Mouse (Mus musculus): ENCODE data around the gene Col4a3. TPM values are rescaled to one million over a fixed set of nuclear protein-coding genes. Genes with fewer than 3 reads are reported as not detected.
A peak's percentile ranks its signal among the peaks of the same experiment; 100 is the strongest.

Gene Col4a3
- total RNA-seq, 2 experiments from 2014 or later = 0.67 to 1.2 TPM

DNA sequence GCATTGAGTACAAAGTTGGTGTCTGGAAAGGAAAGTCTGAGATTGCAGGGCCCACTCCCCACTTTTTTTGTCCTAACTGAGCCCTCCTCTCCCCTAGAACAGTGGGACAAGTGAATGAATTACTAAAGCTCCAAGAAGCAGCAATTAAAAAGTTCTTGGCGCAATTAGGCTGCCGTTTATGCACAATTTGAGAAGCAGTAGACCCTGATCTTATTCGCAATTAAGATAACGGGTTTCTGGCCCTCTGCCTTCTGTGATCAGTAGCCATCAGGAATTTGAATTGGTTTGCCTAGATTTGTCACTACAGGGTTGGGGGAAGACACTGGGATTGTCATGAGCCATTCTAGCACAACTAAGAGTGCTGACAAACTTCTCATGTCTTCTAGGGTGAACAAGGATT lies 64.1 kb downstream of the Col4a3 start:
- intact Hi-C loops (cut with DNase I) = no loop called here
- no peak for TF ChIP-seq CTCF (IDR thresholded peaks at IDR 0.05)

GRCm38 (mm10) chr1:82654046-82654445 lies 67.3 kb downstream of the Col4a3 start:
- H3K27ac ChIP-seq = no peak overlapping the region
- H3K4me3 ChIP-seq = no peak overlapping the region
- DNase-seq = no peak
- no peak for TF ChIP-seq CTCF (IDR thresholded peaks at IDR 0.05)
- intact Hi-C loops (cut with DNase I) = no loop called here

More for the DNA sequence above, 64.1 kb downstream of the Col4a3 start:
- no peak overlapping the region for H3K27ac ChIP-seq
- no peak overlapping the region for H3K4me3 ChIP-seq
- DNase-seq = no peak

GRCm38 (mm10) chr1:82656452-82656851 lies 69.7 kb downstream of the Col4a3 start:
- no peak overlapping the region for H3K4me3 ChIP-seq
- no peak for DNase-seq
- intact Hi-C loops (cut with DNase I) = no loop called here
- no peak overlapping the region for H3K27ac ChIP-seq
- no peak for TF ChIP-seq CTCF (IDR thresholded peaks at IDR 0.05)

GRCm38 (mm10) chr1:82662269-82662668 lies 75.5 kb downstream of the Col4a3 start:
- intact Hi-C loops (cut with DNase I) = no loop called here
- DNase-seq = no peak
- TF ChIP-seq CTCF (IDR thresholded peaks at IDR 0.05) = no peak
- H3K27ac ChIP-seq = no peak overlapping the region
- no peak overlapping the region for H3K4me3 ChIP-seq

DNA sequence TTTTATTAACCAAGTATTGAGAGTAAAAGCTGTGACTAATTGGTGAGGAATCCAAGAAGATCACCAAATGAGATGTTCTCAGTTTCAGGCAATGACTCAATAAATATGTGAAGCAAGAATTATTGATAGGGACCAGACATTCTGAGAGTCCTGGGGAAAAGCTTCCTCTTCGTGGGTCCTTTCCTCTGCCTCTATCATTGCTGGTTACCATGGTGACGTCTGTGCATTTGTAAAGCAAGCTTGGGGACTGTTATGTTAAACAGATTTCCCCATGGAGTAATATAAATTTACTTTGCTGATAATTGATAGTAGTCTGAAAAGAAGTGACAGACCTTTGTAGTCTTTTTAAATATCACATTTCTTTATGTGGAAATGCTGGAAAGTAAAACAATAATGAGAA lies 76.8 kb downstream of the Col4a3 start:
- H3K4me3 ChIP-seq = no peak overlapping the region
- no peak for TF ChIP-seq CTCF (IDR thresholded peaks at IDR 0.05)
- H3K27ac ChIP-seq = no peak overlapping the region
- intact Hi-C loops (cut with DNase I) = no loop called here
- DNase-seq = no peak

DNA sequence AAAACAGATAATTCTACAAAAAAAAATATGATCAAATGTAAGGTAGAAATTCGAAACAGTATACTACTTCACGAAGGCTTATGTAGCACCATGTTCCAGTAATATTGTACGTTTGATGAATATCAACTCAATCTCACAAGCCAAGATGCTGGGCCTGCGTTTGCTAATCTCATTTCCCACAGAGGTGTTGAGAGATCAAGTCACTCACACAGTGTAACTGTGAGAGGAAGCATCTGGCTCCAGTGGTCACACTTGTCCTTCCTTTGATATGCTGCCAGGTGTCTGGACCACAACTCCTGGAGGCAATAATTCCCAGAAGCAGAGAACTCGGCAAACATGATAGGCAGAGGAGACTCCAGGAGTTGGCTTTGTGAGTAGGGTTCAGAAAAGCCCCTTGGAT lies 99.6 kb downstream of the Col4a3 start:
- TF ChIP-seq CTCF (IDR thresholded peaks at IDR 0.05) = no peak
- DNase-seq = no peak
- H3K27ac ChIP-seq = no peak overlapping the region
- H3K4me3 ChIP-seq = no peak overlapping the region
- intact Hi-C loops (cut with DNase I) = no loop called here

DNA sequence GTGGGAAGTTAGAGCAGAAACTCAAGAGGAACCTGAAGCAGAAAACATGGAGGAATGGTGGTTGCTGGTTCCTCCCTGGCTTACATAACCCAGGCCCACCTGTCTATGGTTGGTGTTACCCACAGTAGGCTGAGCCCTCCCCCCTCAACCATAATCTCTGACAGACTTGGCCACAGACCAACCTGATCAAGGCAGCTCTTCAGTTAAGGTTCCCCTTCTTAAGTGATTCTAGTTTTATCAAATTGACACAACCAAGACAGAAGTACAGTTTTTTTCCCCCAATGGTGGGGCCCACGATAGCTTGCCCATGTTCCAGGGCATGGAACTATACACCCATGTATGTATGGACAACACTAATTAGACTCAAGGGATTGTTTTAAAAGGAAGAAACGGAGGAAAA lies 100.1 kb downstream of the Col4a3 start:
- intact Hi-C loops (cut with DNase I) = no loop called here
- H3K27ac ChIP-seq = no peak overlapping the region
- no peak for DNase-seq
- TF ChIP-seq CTCF (IDR thresholded peaks at IDR 0.05) = no peak
- no peak overlapping the region for H3K4me3 ChIP-seq

DNA sequence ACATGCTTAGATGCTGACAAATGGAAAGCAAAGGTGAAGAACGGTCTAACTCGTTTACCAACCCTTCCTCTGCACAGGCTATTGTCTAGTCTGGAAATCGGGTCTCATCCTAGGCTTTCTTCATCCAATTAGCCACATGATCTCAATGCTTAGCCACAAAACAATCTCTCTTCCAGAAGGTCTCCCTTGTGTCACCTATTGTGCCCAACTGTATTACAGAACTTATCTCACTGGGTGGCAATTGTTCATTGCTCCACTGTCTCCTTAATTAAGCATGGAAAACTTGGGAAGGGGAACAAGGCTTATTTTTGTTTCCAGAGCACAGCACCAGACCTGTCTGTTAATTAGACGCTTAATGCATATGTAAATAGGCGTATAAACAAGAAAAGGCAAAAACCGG lies 101.2 kb downstream of the Col4a3 start:
- DNase-seq = no peak
- intact Hi-C loops (cut with DNase I) = no loop called here
- no peak overlapping the region for H3K4me3 ChIP-seq
- no peak overlapping the region for H3K27ac ChIP-seq
- TF ChIP-seq CTCF (IDR thresholded peaks at IDR 0.05) = no peak

DNA sequence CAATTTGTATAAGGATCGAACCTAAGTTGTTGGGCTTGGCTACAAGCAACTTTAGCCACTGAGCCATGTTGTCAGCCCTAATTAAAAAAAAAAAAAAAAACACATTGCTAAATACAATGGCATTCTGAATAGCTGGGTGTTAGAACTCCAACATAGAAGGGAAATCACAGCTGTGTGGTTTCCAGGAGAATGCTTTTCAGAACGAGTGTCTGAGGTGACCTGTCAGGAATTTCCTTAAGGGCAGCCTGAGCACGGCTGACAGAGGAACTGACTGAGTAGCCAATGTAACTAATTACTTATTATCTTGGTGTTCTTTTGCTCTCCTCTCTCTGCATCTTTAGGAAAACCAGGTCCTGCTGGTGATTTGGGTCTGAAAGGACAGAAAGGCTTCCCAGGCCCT lies 109.2 kb downstream of the Col4a3 start:
- no peak for TF ChIP-seq CTCF (IDR thresholded peaks at IDR 0.05)
- no peak overlapping the region for H3K4me3 ChIP-seq
- intact Hi-C loops (cut with DNase I) = no loop called here
- no peak for DNase-seq
- no peak overlapping the region for H3K27ac ChIP-seq

DNA sequence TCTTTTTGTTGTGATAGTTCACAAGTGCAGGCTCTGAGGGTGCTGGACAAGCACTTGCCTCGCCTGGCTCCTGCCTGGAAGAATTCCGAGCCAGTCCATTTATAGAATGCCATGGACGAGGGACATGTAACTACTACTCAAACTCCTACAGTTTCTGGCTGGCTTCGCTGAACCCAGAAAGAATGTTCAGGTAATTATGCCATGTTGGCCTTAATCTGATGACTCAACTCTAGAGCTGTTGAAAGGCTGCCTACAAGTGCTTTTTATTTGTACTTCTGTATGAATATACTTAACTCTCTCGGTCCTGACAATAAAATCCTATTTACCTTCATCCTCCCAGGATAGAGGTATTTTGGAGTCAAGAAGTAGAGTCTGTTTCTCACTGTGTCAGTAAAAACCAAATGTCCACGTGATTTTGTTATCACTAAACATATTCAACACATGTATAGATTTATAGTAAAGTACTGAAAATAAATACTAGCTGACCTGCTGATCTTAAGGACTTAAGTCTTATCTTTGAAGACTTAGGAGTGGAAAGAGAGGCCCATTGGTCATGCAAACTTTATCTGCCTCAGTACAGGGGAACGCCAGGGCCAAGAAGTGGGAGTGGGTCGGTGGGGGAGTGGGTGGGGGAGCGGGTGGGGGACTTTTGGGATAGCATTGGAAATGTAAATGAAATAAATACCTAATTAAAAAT lies 131.2 kb downstream of the Col4a3 start:
- no peak for DNase-seq
- TF ChIP-seq CTCF (IDR thresholded peaks at IDR 0.05) = no peak
- Histone ChIP-seq H3K27ac (no peak overlapping the region), H3K4me3 (no peak overlapping the region)
- intact Hi-C loops (cut with DNase I) = no loop called here

DNA sequence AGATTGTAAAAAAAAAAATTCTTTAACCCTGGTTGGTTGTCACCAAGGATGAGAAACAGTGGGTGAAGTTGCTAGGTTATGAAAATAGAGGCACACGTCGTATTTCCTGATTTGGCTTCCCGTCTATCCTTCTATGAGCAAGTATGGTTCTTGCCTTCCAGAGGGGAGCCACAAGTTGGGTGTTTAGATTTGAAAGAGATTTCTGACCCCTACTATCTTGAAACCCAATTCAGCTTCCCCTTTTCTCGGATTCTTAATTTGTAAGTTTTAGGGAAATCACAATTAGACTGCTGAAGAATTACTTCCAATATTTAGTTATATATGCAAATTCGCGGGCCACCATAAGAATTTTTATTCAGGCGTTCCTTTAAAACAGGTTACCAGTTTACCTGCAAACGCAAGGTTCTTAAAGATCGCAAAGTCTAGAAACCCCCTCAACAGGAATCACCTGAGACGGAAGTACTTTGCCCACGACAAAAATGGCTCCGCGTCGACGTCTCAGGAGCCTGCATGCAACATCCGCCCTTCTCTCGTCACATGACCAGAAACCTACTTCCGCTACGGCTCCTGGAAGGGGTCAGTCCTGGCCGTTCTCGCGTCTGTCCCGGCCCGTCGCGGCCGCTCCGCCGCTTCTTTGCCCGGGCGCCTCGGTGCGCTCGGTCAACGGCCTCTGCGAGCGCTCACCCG lies 137.8 kb downstream of the Col4a3 start, which contains the start of gene Mff:
Mff (plus strand) TSS at position 552 of the 687 bp plus-strand sequence.
- peak within 1 kb of the TSS; percentile 96 for H3K27ac ChIP-seq
- no peak for TF ChIP-seq CTCF (IDR thresholded peaks at IDR 0.05)
- peak within 1 kb of the TSS; percentile 89 for H3K4me3 ChIP-seq
- intact Hi-C loops (cut with DNase I) = no loop called here
- DNase-seq = peak; percentile 95

GRCm38 (mm10) chr1:82725026-82725874 lies 138.5 kb downstream of the Col4a3 start:
- no peak for TF ChIP-seq CTCF (IDR thresholded peaks at IDR 0.05)
- peak; percentile 91 for DNase-seq
- intact Hi-C loops (cut with DNase I) = no loop called here
- H3K27ac ChIP-seq = peak overlapping the region; percentile 96
- peak overlapping the region; percentile 89 for H3K4me3 ChIP-seq

DNA sequence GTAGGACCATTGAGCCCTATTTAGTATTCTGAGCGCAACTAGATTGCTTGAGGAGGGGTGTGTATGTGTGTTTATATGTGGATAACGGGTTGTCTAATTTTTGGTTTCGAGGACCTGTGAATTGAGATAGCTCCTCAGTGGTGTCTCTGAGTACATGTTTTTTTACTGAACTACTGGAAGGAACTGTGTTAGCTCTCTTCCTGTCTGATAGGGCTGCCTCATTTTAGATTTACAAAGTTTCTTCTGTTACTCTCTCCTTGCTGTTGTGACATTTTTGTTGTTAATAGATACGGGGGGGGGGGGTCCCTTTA lies 139.1 kb downstream of the Col4a3 start:
- DNase-seq = no peak
- no peak for TF ChIP-seq CTCF (IDR thresholded peaks at IDR 0.05)
- Histone ChIP-seq H3K4me3 (peak overlapping the region; percentile 89), H3K27ac (peak overlapping the region; percentile 96)
- intact Hi-C loops (cut with DNase I) = no loop called here

Data from gastrocnemius, adult 2 months (tissue).